Mouse (Mus musculus): ENCODE results near the gene Adh7.
A peak's percentile ranks its signal among the peaks of the same experiment; 100 is the strongest.

Adh7 gene

GRCm38 (mm10) chr3:138217631-138218264 is at the start of gene Adh7:
Gene Adh7, plus strand, starts transcription at chr3:138217760.
- no peak for DNase-seq (ENCODE audit: low read depth, low spot score)

GRCm38 (mm10) chr3:138173291-138173690 is 44.3 kb upstream of the Adh7 start:
- no peaks in the 10 kb centered on the region for H3K27me3 ChIP-seq (ENCODE audit: control insufficient read depth, insufficient read depth, low read length, poor library complexity, severe bottlenecking)
- H3K36me3 ChIP-seq (ENCODE audit: control insufficient read depth, insufficient read depth, low read length, poor library complexity, severe bottlenecking) = no peaks in the 10 kb centered on the region
- peak; percentile 8 for DNase-seq (ENCODE audit: low read depth, low spot score)

More at GRCm38 (mm10) chr3:138217631-138218264, at the start of gene Adh7:
- Histone ChIP-seq H3K36me3 (ENCODE audit: control insufficient read depth, insufficient read depth, low read length, poor library complexity, severe bottlenecking) (no peaks in the 10 kb centered on the region), H3K27me3 (ENCODE audit: control insufficient read depth, insufficient read depth, low read length, poor library complexity, severe bottlenecking) (no peaks in the 10 kb centered on the region)

GRCm38 (mm10) chr3:138175551-138175950 is 42.0 kb upstream of the Adh7 start:
- no peaks in the 10 kb centered on the region for H3K36me3 ChIP-seq (ENCODE audit: control insufficient read depth, insufficient read depth, low read length, poor library complexity, severe bottlenecking)
- no peak for DNase-seq (ENCODE audit: low read depth, low spot score)
- no peaks in the 10 kb centered on the region for H3K27me3 ChIP-seq (ENCODE audit: control insufficient read depth, insufficient read depth, low read length, poor library complexity, severe bottlenecking)

- H3K36me3 ChIP-seq (ENCODE audit: control insufficient read depth, insufficient read depth, low read length, poor library complexity, severe bottlenecking) = no peaks in the 10 kb centered on the region
- DNase-seq (ENCODE audit: low read depth, low spot score) = no peak
- no peaks in the 10 kb centered on the region for H3K27me3 ChIP-seq (ENCODE audit: control insufficient read depth, insufficient read depth, low read length, poor library complexity, severe bottlenecking)
These were observed 35.5 kb upstream of the Adh7 start for GRCm38 (mm10) chr3:138182019-138182418.

- DNase-seq (ENCODE audit: low read depth, low spot score) = no peak
- Histone ChIP-seq H3K27me3 (ENCODE audit: control insufficient read depth, insufficient read depth, low read length, poor library complexity, severe bottlenecking) (no peaks in the 10 kb centered on the region), H3K36me3 (ENCODE audit: control insufficient read depth, insufficient read depth, low read length, poor library complexity, severe bottlenecking) (no peaks in the 10 kb centered on the region)
These were observed 34.2 kb upstream of the Adh7 start for GRCm38 (mm10) chr3:138183371-138183770.

- no peak for DNase-seq (ENCODE audit: low read depth, low spot score)
- Histone ChIP-seq H3K36me3 (ENCODE audit: control insufficient read depth, insufficient read depth, low read length, poor library complexity, severe bottlenecking) (no peaks in the 10 kb centered on the region), H3K27me3 (ENCODE audit: control insufficient read depth, insufficient read depth, low read length, poor library complexity, severe bottlenecking) (no peaks in the 10 kb centered on the region)
These were observed 32.3 kb upstream of the Adh7 start for GRCm38 (mm10) chr3:138185290-138185689.

- Histone ChIP-seq H3K27me3 (ENCODE audit: control insufficient read depth, insufficient read depth, low read length, poor library complexity, severe bottlenecking) (no peaks in the 10 kb centered on the region), H3K36me3 (ENCODE audit: control insufficient read depth, insufficient read depth, low read length, poor library complexity, severe bottlenecking) (no peaks in the 10 kb centered on the region)
- no peak for DNase-seq (ENCODE audit: low read depth, low spot score)
These were observed 31.3 kb upstream of the Adh7 start for GRCm38 (mm10) chr3:138185995-138186930.

GRCm38 (mm10) chr3:138192260-138192659 is 25.3 kb upstream of the Adh7 start:
- H3K36me3 ChIP-seq (ENCODE audit: control insufficient read depth, insufficient read depth, low read length, poor library complexity, severe bottlenecking) = no peaks in the 10 kb centered on the region
- DNase-seq (ENCODE audit: low read depth, low spot score) = no peak
- H3K27me3 ChIP-seq (ENCODE audit: control insufficient read depth, insufficient read depth, low read length, poor library complexity, severe bottlenecking) = no peaks in the 10 kb centered on the region

- no peaks in the 10 kb centered on the region for H3K27me3 ChIP-seq (ENCODE audit: control insufficient read depth, insufficient read depth, low read length, poor library complexity, severe bottlenecking)
- no peaks in the 10 kb centered on the region for H3K36me3 ChIP-seq (ENCODE audit: control insufficient read depth, insufficient read depth, low read length, poor library complexity, severe bottlenecking)
- no peak for DNase-seq (ENCODE audit: low read depth, low spot score)
These were observed 23.8 kb upstream of the Adh7 start, which contains the start of gene 4930579F01Rik for GRCm38 (mm10) chr3:138193683-138194302. Gene 4930579F01Rik, minus strand, starts transcription at chr3:138193825.

- H3K27me3 ChIP-seq (ENCODE audit: control insufficient read depth, insufficient read depth, low read length, poor library complexity, severe bottlenecking) = no peaks in the 10 kb centered on the region
- H3K36me3 ChIP-seq (ENCODE audit: control insufficient read depth, insufficient read depth, low read length, poor library complexity, severe bottlenecking) = no peaks in the 10 kb centered on the region
- no peak for DNase-seq (ENCODE audit: low read depth, low spot score)
These were observed 20.5 kb upstream of the Adh7 start for GRCm38 (mm10) chr3:138197093-138197492.

GRCm38 (mm10) chr3:138197556-138197955 is 20.0 kb upstream of the Adh7 start:
- no peak for DNase-seq (ENCODE audit: low read depth, low spot score)
- Histone ChIP-seq H3K36me3 (ENCODE audit: control insufficient read depth, insufficient read depth, low read length, poor library complexity, severe bottlenecking) (no peaks in the 10 kb centered on the region), H3K27me3 (ENCODE audit: control insufficient read depth, insufficient read depth, low read length, poor library complexity, severe bottlenecking) (no peaks in the 10 kb centered on the region)

- H3K27me3 ChIP-seq (ENCODE audit: control insufficient read depth, insufficient read depth, low read length, poor library complexity, severe bottlenecking) = no peaks in the 10 kb centered on the region
- DNase-seq (ENCODE audit: low read depth, low spot score) = peak; percentile 85
These were observed 19.4 kb upstream of the Adh7 start for GRCm38 (mm10) chr3:138197973-138198721.

GRCm38 (mm10) chr3:138198722-138199068 is 18.9 kb upstream of the Adh7 start:
- DNase-seq (ENCODE audit: low read depth, low spot score) = no peak
- Histone ChIP-seq H3K36me3 (ENCODE audit: control insufficient read depth, insufficient read depth, low read length, poor library complexity, severe bottlenecking) (no peaks in the 10 kb centered on the region), H3K27me3 (ENCODE audit: control insufficient read depth, insufficient read depth, low read length, poor library complexity, severe bottlenecking) (no peaks in the 10 kb centered on the region)

More at GRCm38 (mm10) chr3:138197973-138198721, 19.4 kb upstream of the Adh7 start:
- H3K36me3 ChIP-seq (ENCODE audit: control insufficient read depth, insufficient read depth, low read length, poor library complexity, severe bottlenecking) = no peaks in the 10 kb centered on the region

- Histone ChIP-seq H3K36me3 (ENCODE audit: control insufficient read depth, insufficient read depth, low read length, poor library complexity, severe bottlenecking) (no peaks in the 10 kb centered on the region), H3K27me3 (ENCODE audit: control insufficient read depth, insufficient read depth, low read length, poor library complexity, severe bottlenecking) (no peaks in the 10 kb centered on the region)
- DNase-seq (ENCODE audit: low read depth, low spot score) = no peak
These were observed 8.7 kb upstream of the Adh7 start for GRCm38 (mm10) chr3:138208821-138209220.
